Mouse (Mus musculus): Measurements from ENCODE around the gene Snapin.

DNA sequence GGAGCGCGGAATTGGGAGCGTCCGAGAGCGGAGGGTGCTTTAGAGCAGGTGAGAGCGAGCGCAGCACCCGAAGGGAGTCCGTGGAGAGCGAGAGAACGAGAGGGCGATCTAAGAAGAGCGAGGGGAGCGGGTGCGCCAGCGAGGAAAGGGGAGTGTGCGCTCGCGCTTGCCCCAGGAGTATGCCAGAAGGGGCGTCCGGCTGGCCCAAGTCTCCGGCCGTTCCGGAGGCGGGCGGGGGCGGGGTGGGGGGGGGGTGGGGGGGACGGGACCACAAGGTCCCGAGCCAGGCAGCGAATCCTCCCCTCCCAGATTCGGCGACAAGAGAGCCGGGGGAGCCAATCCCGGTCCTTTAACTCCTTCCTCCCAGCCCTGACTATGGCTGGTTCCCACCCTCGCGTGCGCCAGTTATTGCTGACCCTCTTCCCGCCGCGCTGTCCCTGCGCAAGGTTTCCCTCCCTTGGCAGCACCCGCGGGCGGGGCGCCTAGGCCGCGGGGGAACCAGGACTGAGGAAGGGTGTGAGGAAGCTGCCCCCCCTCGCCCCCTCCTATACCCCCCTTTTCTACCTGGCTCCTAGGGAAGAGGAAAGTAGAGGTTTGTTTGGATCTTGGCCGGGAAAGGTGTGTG, 25.0 kb downstream of the Snapin start, which contains the start of gene Npr1:
- TF ChIP-seq EP300 (IDR thresholded peaks at IDR 0.05; ENCODE audit: low read depth), result no peak
- no peak for TF ChIP-seq CTCF (IDR thresholded peaks at IDR 0.05; ENCODE audit: low read depth)

All from heart, postnatal 0 days (tissue).